Mouse (Mus musculus): Measurements from ENCODE around the gene Ifitm3. TPM values are rescaled to one million over a fixed set of nuclear protein-coding genes. Genes with fewer than 3 reads are reported as not detected.

Gene Ifitm3
- total and polyA plus RNA-seq, 3 experiments, result not detected

DNA sequence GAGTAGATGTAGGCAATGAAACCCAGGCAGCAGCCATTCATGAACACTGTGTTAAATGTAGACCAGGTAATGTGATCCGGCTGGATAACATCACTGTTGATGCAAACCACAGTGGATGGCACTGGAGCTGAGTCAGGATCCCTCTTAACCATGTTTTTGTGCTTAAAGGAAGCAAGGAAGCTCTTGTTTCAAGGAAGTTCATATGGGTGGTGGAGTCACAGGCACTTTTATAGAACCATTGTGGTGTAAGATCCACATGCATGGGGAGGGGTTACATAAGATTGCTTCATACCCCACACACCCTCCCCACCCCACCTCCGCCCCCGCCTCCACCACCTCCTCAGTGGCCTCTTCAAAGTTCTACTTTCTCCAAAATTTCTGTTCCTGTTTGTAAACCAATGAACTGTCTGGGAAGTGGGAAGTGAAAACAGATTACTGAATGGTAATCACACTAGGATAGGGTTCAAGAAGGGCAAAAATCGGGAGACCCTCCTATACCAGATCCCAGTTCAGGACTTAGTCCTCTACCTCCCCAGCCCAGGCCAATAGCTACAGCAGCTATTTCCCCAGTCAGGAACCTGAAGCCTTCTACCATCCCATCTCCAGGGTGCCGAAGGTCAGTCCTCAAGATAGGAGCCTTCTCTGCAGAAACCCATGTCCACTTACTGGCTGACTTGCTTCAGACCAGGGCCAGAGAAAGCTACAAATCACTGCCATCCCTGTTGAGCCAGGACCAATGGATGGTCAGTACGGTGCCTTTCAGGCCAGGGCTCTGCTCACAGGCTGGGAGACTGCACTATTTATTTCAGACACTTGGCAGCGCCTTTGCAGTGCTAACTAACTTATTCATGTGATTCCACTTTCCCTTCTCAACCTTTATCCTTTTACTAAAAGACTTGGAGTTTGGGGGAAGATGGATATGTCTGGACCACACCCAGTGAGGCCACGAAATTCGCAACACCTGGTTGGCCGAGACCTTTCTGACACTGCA is 6.4 kb upstream of the Ifitm3 start:
- TF ChIP-seq GATA1 (IDR thresholded peaks at IDR 0.05; ENCODE audit: borderline replicate concordance, low read length) (no peak), CTCF (IDR thresholded peaks at IDR 0.05; ENCODE audit: low read depth, low read length) (no peak), POLR2AphosphoS5 (IDR thresholded peaks at IDR 0.05; ENCODE audit: insufficient replicate concordance, low read depth, low read length) (no peak), GATA2 (IDR thresholded peaks at IDR 0.05; ENCODE audit: borderline replicate concordance, low read depth, low read length) (no peak), TAL1 (conservative IDR thresholded peaks at IDR 0.05; ENCODE audit: low read depth, low read length) (no peak)
- H3K4me3 ChIP-seq (ENCODE audit: low read depth, low read length), result no peak overlapping the region
- DNase-seq (ENCODE audit: low spot score), result no peak
- H3K4me1 ChIP-seq (ENCODE audit: insufficient read depth, low read depth, low read length), result no peaks in the 10 kb centered on the region
- peaks cover 15% of the 10 kb centered on the region for H3K27me3 ChIP-seq (ENCODE audit: insufficient read depth, low read length)
- no peaks in the 10 kb centered on the region for H3K9me3 ChIP-seq (replicated peaks)
- H3K36me3 ChIP-seq (replicated peaks), result no peaks in the 10 kb centered on the region
- no peak for ATAC-seq (ENCODE audit: extremely low read depth, insufficient number of reproducible peaks, low FRiP score, poor library complexity, severe bottlenecking)

- H3K27me3 ChIP-seq (ENCODE audit: insufficient read depth, low read length), result peaks cover 16% of the 10 kb centered on the region
- ATAC-seq (ENCODE audit: extremely low read depth, insufficient number of reproducible peaks, low FRiP score, poor library complexity, severe bottlenecking) (no peak), DNase-seq (ENCODE audit: low spot score) (no peak)
- TF ChIP-seq CTCF (IDR thresholded peaks at IDR 0.05; ENCODE audit: low read depth, low read length), result no peak
- TF ChIP-seq POLR2AphosphoS5 (IDR thresholded peaks at IDR 0.05; ENCODE audit: insufficient replicate concordance, low read depth, low read length), result no peak
- TF ChIP-seq GATA2 (IDR thresholded peaks at IDR 0.05; ENCODE audit: borderline replicate concordance, low read depth, low read length), result no peak
- no peak for TF ChIP-seq TAL1 (conservative IDR thresholded peaks at IDR 0.05; ENCODE audit: low read depth, low read length)
- no peak for TF ChIP-seq GATA1 (IDR thresholded peaks at IDR 0.05; ENCODE audit: borderline replicate concordance, low read length)
- H3K9me3 ChIP-seq (replicated peaks), result no peaks in the 10 kb centered on the region
- H3K4me1 ChIP-seq (ENCODE audit: insufficient read depth, low read depth, low read length), result no peaks in the 10 kb centered on the region
- no peaks in the 10 kb centered on the region for H3K36me3 ChIP-seq (replicated peaks)
- no peak overlapping the region for H3K4me3 ChIP-seq (ENCODE audit: low read depth, low read length)
Observed at GRCm38 (mm10) chr7:141011238-141011770, 734 bp upstream of the Ifitm3 start.

DNA sequence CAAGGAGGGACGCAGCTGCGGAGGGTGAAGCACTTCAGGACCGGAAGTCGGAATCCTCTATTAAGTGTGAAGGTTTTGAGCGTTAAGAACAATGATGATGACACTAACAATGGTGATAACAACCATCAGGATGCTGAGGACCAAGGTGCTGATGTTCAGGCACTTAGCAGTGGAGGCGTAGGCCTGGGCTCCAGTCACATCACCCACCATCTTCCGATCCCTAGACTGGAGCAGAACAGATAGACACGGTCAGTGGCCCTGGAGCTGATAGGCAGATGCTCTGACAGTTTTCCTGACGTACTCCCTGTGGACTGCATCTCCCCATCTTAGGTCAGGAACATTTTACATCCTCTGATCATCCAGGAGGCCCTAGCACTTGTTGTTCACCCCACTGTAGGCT is 905 bp downstream of the Ifitm3 start:
- no peak for ATAC-seq (ENCODE audit: extremely low read depth, insufficient number of reproducible peaks, low FRiP score, poor library complexity, severe bottlenecking)
- no peak for DNase-seq (ENCODE audit: low spot score)
- H3K9me3 ChIP-seq (replicated peaks), result no peaks in the 10 kb centered on the region
- no peaks in the 10 kb centered on the region for H3K36me3 ChIP-seq (replicated peaks)
- no peak overlapping the region for H3K4me3 ChIP-seq (ENCODE audit: low read depth, low read length)
- peaks cover 16% of the 10 kb centered on the region for H3K27me3 ChIP-seq (ENCODE audit: insufficient read depth, low read length)
- H3K4me1 ChIP-seq (ENCODE audit: insufficient read depth, low read depth, low read length), result no peaks in the 10 kb centered on the region
- TF ChIP-seq CTCF (IDR thresholded peaks at IDR 0.05; ENCODE audit: low read depth, low read length) (no peak), GATA2 (IDR thresholded peaks at IDR 0.05; ENCODE audit: borderline replicate concordance, low read depth, low read length) (no peak), POLR2AphosphoS5 (IDR thresholded peaks at IDR 0.05; ENCODE audit: insufficient replicate concordance, low read depth, low read length) (no peak), GATA1 (IDR thresholded peaks at IDR 0.05; ENCODE audit: borderline replicate concordance, low read length) (no peak)

- Histone ChIP-seq H3K4me1 (ENCODE audit: insufficient read depth, low read depth, low read length) (no peaks in the 10 kb centered on the region), H3K27me3 (ENCODE audit: insufficient read depth, low read length) (peaks cover 16% of the 10 kb centered on the region), H3K9me3 (replicated peaks) (no peaks in the 10 kb centered on the region), H3K36me3 (replicated peaks) (no peaks in the 10 kb centered on the region), H3K4me3 (ENCODE audit: low read depth, low read length) (no peak overlapping the region)
- no peak for DNase-seq (ENCODE audit: low spot score)
- TF ChIP-seq GATA1 (IDR thresholded peaks at IDR 0.05; ENCODE audit: borderline replicate concordance, low read length) (no peak), POLR2AphosphoS5 (IDR thresholded peaks at IDR 0.05; ENCODE audit: insufficient replicate concordance, low read depth, low read length) (no peak), GATA2 (IDR thresholded peaks at IDR 0.05; ENCODE audit: borderline replicate concordance, low read depth, low read length) (no peak), CTCF (IDR thresholded peaks at IDR 0.05; ENCODE audit: low read depth, low read length) (no peak), TAL1 (conservative IDR thresholded peaks at IDR 0.05; ENCODE audit: low read depth, low read length) (no peak)
- ATAC-seq (ENCODE audit: extremely low read depth, insufficient number of reproducible peaks, low FRiP score, poor library complexity, severe bottlenecking), result no peak
Observed at GRCm38 (mm10) chr7:141008938-141009660, 1.5 kb downstream of the Ifitm3 start.

- DNase-seq (ENCODE audit: low spot score) (no peak), ATAC-seq (ENCODE audit: extremely low read depth, insufficient number of reproducible peaks, low FRiP score, poor library complexity, severe bottlenecking) (no peak)
- H3K4me3 ChIP-seq (ENCODE audit: low read depth, low read length), result no peak overlapping the region
- no peaks in the 10 kb centered on the region for H3K9me3 ChIP-seq (replicated peaks)
- no peaks in the 10 kb centered on the region for H3K36me3 ChIP-seq (replicated peaks)
- TF ChIP-seq TAL1 (conservative IDR thresholded peaks at IDR 0.05; ENCODE audit: low read depth, low read length) (no peak), CTCF (IDR thresholded peaks at IDR 0.05; ENCODE audit: low read depth, low read length) (no peak), GATA2 (IDR thresholded peaks at IDR 0.05; ENCODE audit: borderline replicate concordance, low read depth, low read length) (no peak), GATA1 (IDR thresholded peaks at IDR 0.05; ENCODE audit: borderline replicate concordance, low read length) (no peak), POLR2AphosphoS5 (IDR thresholded peaks at IDR 0.05; ENCODE audit: insufficient replicate concordance, low read depth, low read length) (no peak)
- no peaks in the 10 kb centered on the region for H3K4me1 ChIP-seq (ENCODE audit: insufficient read depth, low read depth, low read length)
- peaks cover 16% of the 10 kb centered on the region for H3K27me3 ChIP-seq (ENCODE audit: insufficient read depth, low read length)
Observed at GRCm38 (mm10) chr7:141008312-141008761, 2.2 kb downstream of the Ifitm3 start.

Data from G1E (cell line).